Mouse (Mus musculus) limb, embryonic 14.5 days (tissue): ENCODE measurements around the gene Frmd4b. TPM values are rescaled to one million over a fixed set of nuclear protein-coding genes. Genes with fewer than 3 reads are reported as not detected.

Experiments used
- ATAC-seq: fragments of 200-750 bp; cut with Nextera tagmentation; 2 replicates; pipeline ENCODE4 v1.8.0; 2017; ENCODE audit warnings: low read depth, moderate number of reproducible peaks, moderate TSS enrichment; ENCODE audit not compliant: low FRiP score
- DNase-seq: peaks from one replicate; pipeline ENCODE4 v3.0.0-alpha.2; 2015; ENCODE audit warnings: low spot score
- H3K27ac ChIP-seq: fragments of 300-500 bp; sonication (generic); replicated peaks from 2 replicates; pipeline ENCODE4 v1.5.1; 2014; ENCODE audit warnings: low read depth, mild to moderate bottlenecking, low read length, moderate library complexity, mixed read lengths
- H3K27me3 ChIP-seq: fragments of 300-500 bp; sonication (generic); 2 replicates; pipeline ENCODE4 v1.6.1; 2014; ENCODE audit warnings: low read length, mixed read lengths; ENCODE audit not compliant: control insufficient read depth, insufficient read depth
- H3K36me3 ChIP-seq: fragments of 300-500 bp; sonication (generic); 2 replicates; pipeline ENCODE4 v1.6.1; 2014; ENCODE audit warnings: mild to moderate bottlenecking, low read length, moderate library complexity, mixed read lengths; ENCODE audit not compliant: control insufficient read depth, insufficient read depth
- H3K4me1 ChIP-seq: fragments of 300-500 bp; sonication (generic); 2 replicates; pipeline ENCODE4 v1.6.1; 2014; ENCODE audit warnings: antibody characterized with exemption, low read length, mixed read lengths; ENCODE audit not compliant: control insufficient read depth, insufficient read depth
- H3K4me2 ChIP-seq: fragments of 300-500 bp; sonication (generic); replicated peaks from 2 replicates; pipeline ENCODE4 v1.6.1; 2014; ENCODE audit warnings: low read depth, mild to moderate bottlenecking, low read length, moderate library complexity; ENCODE audit not compliant: severe bottlenecking
- H3K4me3 ChIP-seq: fragments of 300-500 bp; sonication (generic); replicated peaks from 2 replicates; pipeline ENCODE4 v1.5.1; 2014; ENCODE audit warnings: low read length
- H3K9ac ChIP-seq: fragments of 300-500 bp; sonication (generic); 2 replicates; pipeline ENCODE4 v1.6.1; 2014; ENCODE audit warnings: mild to moderate bottlenecking, low read depth, low read length, moderate library complexity; ENCODE audit not compliant: severe bottlenecking
- H3K9me3 ChIP-seq: fragments of 300-500 bp; sonication (generic); 2 replicates; pipeline ENCODE4 v1.6.1; 2016; ENCODE audit warnings: low read length; ENCODE audit not compliant: control insufficient read depth
- POLR2A ChIP-seq: fragments of 200-500 bp; IDR thresholded peaks from 2 replicates; pipeline ENCODE4 v1.8.0; 2012; ENCODE audit warnings: inconsistent platforms, mild to moderate bottlenecking, moderate library complexity, borderline replicate concordance; ENCODE audit not compliant: insufficient read depth, insufficient read length; ENCODE audit errors: extremely low read depth
- WGBS: fragments of 180-500 bp; shearing (Covaris S2); extraction: QIAGEN DNeasy Blood & Tissue Kit; methylation state at CpG from one replicate; pipeline ENCODE4 v1.1.7; 2014; 5-methylcytosine and 5-hydroxymethylcytosine counted together
- polyA plus RNA-seq, 2 experiments: library from polyadenylated mRNA; depleted of rRNA in 1 of 2; stranded (reverse) in 1 of 2; unstranded in 1 of 2; fragments of >200 nt; fragmentation: Nextera tagmentation in 1 of 2; extraction: Ambion mirVana in 1 of 2; gene quantifications; 2 replicates each; pipeline versions ENCODE4 v1.2.1 to v1.2.3; 2012 to 2014

Gene Frmd4b
- polyA plus RNA-seq, 2 experiments = 13.9 to 14.1 TPM

DNA sequence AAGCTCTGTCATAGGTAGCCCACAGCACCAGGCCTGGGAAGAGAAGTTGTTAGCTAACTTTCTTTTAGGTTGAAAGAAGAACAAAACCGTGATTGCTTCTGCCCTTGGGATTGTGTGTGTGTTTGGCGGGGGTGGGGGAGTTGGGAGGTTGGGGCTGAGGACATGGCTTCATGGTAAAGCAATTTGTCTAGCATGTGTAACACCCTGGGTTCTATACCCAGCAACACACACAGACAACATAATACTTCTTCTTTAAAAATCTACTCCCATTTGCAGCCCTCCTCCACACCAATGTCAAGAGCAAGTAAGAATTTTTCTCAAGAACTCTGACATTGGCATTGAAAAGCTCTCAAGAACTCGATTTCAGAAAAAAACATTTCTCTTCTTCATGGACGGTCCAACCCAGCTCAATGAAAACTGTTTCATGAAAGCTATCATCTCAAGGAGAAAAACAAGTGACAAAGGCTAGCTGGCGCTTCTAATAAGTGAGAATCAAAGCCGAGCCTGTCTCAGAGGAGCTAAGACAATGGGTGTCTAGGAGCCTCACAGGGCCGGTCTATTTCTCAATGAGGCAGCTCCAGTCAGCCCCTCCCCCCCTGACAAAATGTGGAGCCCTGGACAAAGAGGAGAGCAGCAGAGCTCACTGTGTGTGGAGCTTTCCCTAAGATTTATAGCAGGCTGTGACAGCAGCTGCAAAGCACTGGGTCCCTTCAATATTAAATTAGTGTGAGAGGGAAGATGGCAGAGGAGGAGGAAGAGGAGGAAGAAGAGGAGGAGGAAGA is 40.6 kb downstream of the Frmd4b start:
- no peak overlapping the region for H3K4me3 ChIP-seq
- H3K4me1 ChIP-seq = no peaks in the 10 kb centered on the region
- no peaks in the 10 kb centered on the region for H3K9me3 ChIP-seq
- no peak overlapping the region for H3K27ac ChIP-seq
- 69% methylated on average over 7 of the region's 7 CpGs for WGBS
- ATAC-seq = no peak
- DNase-seq = no peak
- H3K4me2 ChIP-seq = no peak overlapping the region
- no peak for TF ChIP-seq POLR2A
- no peak overlapping the region for H3K9ac ChIP-seq
- H3K36me3 ChIP-seq = no peaks in the 10 kb centered on the region
- H3K27me3 ChIP-seq = no peaks in the 10 kb centered on the region

DNA sequence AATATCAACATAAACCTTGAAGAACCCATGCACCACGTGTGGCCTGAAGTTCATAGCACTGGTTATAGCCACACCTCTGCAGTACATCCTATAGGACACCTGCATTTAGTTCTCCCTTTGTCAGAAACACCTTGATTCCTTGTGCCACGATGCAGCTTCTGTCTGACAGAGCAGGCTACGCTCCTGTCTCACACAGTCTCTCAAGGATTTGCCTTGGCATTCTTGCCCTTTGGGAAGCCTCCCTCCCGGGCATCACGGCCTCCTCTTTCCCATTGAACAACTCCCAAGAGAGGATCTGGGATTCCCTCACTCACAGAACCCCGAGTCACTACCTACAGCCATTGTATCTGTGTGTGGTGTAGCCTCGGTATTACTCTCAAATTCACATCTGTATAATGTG is 41.2 kb downstream of the Frmd4b start:
- ATAC-seq = no peak
- no peak for TF ChIP-seq POLR2A
- 86% methylated on average over 7 of the region's 7 CpGs for WGBS

DNA sequence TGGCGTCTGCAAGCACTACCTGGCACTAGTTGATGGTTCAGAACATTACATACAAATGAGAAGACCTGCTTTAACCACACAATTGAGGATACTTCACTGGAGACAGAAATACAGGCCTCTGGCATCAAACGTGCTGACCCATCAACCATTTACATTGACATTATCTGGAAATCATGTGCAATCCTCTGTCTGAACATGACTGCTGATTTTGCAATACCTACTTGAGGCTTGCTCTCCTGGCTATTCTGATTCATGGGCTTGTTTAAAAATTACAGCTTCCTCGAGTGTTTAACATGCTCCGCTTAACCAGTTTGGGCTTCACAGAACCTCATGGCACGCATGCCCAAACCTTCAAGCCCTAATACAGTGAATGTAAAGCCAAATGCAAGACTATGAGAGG is 42.4 kb downstream of the Frmd4b start:
- 82% methylated on average over 5 of the region's 5 CpGs for WGBS

More for the DNA sequence above, 41.2 kb downstream of the Frmd4b start:
- Histone ChIP-seq H3K27ac (no peak overlapping the region), H3K4me1 (no peaks in the 10 kb centered on the region), H3K4me2 (no peak overlapping the region), H3K4me3 (no peak overlapping the region), H3K9me3 (no peaks in the 10 kb centered on the region), H3K9ac (no peak overlapping the region), H3K36me3 (no peaks in the 10 kb centered on the region), H3K27me3 (no peaks in the 10 kb centered on the region)
- DNase-seq = no peak

DNA sequence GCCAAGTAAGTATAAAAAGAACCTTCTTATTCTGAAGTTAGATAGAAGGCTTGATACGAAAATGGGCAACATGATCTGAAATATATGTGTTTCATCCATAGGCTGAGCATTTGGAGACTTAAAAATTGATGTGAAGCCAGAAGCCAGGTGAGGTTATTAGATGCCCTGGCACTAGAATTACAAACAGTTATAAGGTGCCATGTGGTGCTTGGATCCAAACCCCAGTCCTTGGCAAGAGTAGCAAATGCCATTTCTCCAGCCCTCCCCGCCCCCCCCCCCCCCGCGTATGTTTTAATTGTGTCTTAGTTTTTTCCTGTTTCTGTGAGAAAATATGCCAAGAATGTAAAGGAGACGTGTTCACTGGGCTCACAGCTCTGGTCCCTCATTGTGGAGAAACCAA is 45.1 kb downstream of the Frmd4b start:
- no peaks in the 10 kb centered on the region for H3K36me3 ChIP-seq
- ATAC-seq (no peak), DNase-seq (no peak)
- 79% methylated on average over 5 of the region's 5 CpGs for WGBS
- no peaks in the 10 kb centered on the region for H3K27me3 ChIP-seq
- H3K27ac ChIP-seq = no peak overlapping the region
- no peaks in the 10 kb centered on the region for H3K4me1 ChIP-seq
- H3K4me3 ChIP-seq = no peak overlapping the region
- no peaks in the 10 kb centered on the region for H3K9me3 ChIP-seq
- no peak overlapping the region for H3K4me2 ChIP-seq
- no peak overlapping the region for H3K9ac ChIP-seq
- no peak for TF ChIP-seq POLR2A

More for the DNA sequence above, 42.4 kb downstream of the Frmd4b start:
- Histone ChIP-seq H3K4me2 (no peak overlapping the region), H3K36me3 (no peaks in the 10 kb centered on the region), H3K27ac (no peak overlapping the region), H3K27me3 (no peaks in the 10 kb centered on the region), H3K9me3 (no peaks in the 10 kb centered on the region), H3K9ac (no peak overlapping the region), H3K4me3 (no peak overlapping the region), H3K4me1 (no peaks in the 10 kb centered on the region)
- no peak for DNase-seq
- no peak for ATAC-seq
- no peak for TF ChIP-seq POLR2A

DNA sequence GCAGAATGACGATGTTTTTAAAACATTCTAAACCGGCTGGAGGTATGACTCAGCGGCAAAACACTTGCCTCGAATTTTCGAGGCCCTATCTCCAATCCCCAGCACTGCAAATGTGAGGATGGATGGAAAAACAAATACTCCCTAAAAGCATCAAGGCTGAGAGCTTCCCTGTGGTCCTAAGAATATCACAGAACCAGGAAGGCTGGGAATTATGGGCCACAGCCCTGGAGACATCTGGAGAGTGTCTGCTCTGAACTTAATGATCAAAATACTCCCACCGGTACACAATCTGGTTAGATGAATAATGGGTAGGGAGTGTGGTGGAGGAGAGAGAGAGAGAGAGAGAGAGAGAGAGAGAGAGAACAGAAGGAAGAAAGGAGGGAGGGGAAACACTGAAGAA is 48.8 kb downstream of the Frmd4b start:
- no peaks in the 10 kb centered on the region for H3K9me3 ChIP-seq
- H3K4me3 ChIP-seq = no peak overlapping the region
- no peak for ATAC-seq
- no peak overlapping the region for H3K27ac ChIP-seq
- H3K9ac ChIP-seq = no peak overlapping the region
- 60% methylated on average over 6 of the region's 6 CpGs for WGBS
- no peaks in the 10 kb centered on the region for H3K27me3 ChIP-seq
- TF ChIP-seq POLR2A = no peak
- no peaks in the 10 kb centered on the region for H3K36me3 ChIP-seq
- no peaks in the 10 kb centered on the region for H3K4me1 ChIP-seq
- no peak for DNase-seq
- H3K4me2 ChIP-seq = no peak overlapping the region
